Mouse (Mus musculus) myocyte (in vitro differentiated cells): Measurements from ENCODE around the gene Rnasel.
A peak's percentile ranks its signal among the peaks of the same experiment; 100 is the strongest.

ENCODE experiments used
- CEBPB ChIP-seq: IDR thresholded peaks from 2 replicates; pipeline ENCODE4 v1.6.1; 2011; ENCODE audit warnings: mild to moderate bottlenecking, moderate library complexity; ENCODE audit not compliant: poor library complexity, insufficient read depth, severe bottlenecking
- MAX ChIP-seq: IDR thresholded peaks from one replicate; pipeline ENCODE4 v1.6.1; 2011; ENCODE audit warnings: low read depth, mild to moderate bottlenecking, control low read depth
- MYOD1 ChIP-seq, 3 experiments: IDR thresholded peaks; one replicate each; pipeline ENCODE4 v1.6.1; 2011; ENCODE audit warnings: control low read depth in 2 of 3, low read depth in 2 of 3, mild to moderate bottlenecking in 2 of 3, moderate library complexity in 1 of 3; ENCODE audit not compliant: insufficient read length in 2 of 3, control insufficient read depth in 1 of 3
- MYOG ChIP-seq, 3 experiments: IDR thresholded peaks; one replicate each; pipeline ENCODE4 v1.6.1; 2011; ENCODE audit warnings: control low read depth in 2 of 3, low read depth in 2 of 3, mild to moderate bottlenecking in 2 of 3; ENCODE audit not compliant: insufficient read length in 2 of 3, control insufficient read depth in 1 of 3, insufficient read depth in 1 of 3
- POLR2A ChIP-seq: IDR thresholded peaks from one replicate; pipeline ENCODE4 v1.6.1; 2011; ENCODE audit warnings: low read depth, mild to moderate bottlenecking, control low read depth, moderate library complexity; ENCODE audit not compliant: insufficient read length
- POLR2AphosphoS2 ChIP-seq: IDR thresholded peaks from one replicate; pipeline ENCODE4 v1.6.1; 2011; ENCODE audit warnings: low read depth, control low read depth; ENCODE audit not compliant: insufficient read length
- REST ChIP-seq: IDR thresholded peaks from one replicate; pipeline ENCODE4 v1.6.1; 2011; ENCODE audit warnings: mild to moderate bottlenecking, control low read depth, moderate library complexity; ENCODE audit not compliant: insufficient read depth, insufficient read length
- TCF12 ChIP-seq: IDR thresholded peaks from one replicate; pipeline ENCODE4 v1.6.1; 2011; ENCODE audit warnings: mild to moderate bottlenecking, control low read depth; ENCODE audit not compliant: poor library complexity, insufficient read depth, severe bottlenecking
- TCF3 ChIP-seq: IDR thresholded peaks from one replicate; pipeline ENCODE4 v1.6.1; 2011; ENCODE audit warnings: low read depth, control low read depth; ENCODE audit not compliant: insufficient read length
- USF1 ChIP-seq: IDR thresholded peaks from one replicate; pipeline ENCODE4 v1.6.1; 2011; ENCODE audit warnings: low read depth, mild to moderate bottlenecking, control low read depth, moderate library complexity

DNA sequence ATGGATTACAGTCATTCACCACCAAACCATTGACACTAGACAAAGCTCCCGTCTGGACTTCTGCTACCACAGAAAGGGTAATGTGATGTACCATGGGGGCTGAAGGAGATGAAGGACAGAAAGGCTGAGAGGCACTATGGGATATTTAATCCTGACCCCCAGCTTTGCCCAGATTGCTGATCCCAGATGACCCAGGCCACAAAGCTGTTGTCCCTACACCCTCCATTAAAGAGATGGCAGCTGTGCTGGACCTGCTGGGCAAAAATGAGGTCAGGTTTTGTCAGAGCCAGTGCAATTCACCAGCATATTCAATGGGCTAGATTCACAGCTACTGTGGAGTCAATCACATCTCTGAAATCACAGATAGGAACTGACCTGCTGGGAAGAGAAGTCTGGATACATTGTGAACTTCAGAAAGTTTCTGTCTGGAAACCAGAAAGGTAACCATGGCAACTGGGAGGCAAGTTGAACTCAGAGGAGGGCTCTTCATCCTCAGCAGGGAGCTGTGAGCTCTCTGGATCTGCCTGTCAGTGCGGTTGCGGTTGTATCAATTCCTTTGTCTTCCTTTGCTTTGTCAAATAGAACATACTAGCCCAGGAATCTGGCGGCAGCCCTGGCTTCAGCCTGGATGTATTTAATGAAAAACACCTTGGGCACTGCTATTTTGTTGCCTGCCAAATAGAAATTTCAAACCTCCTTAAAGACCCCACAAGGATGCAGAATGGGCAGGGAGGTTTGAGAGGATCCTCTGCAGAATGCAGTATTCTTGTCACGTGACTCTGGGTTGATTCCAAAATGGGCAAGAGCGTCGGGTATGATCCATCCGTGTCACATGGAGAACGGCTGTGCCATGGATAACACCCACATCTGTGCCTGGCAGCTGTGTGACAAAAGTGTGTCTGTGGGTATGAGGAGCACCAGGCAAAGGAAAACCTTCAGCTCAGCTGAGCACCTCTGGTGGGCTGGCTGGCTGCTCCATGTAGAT, 11.8 kb upstream of the Rnasel start:
- TF ChIP-seq POLR2A (no peak), MAX (no peak), CEBPB (no peak), USF1 (no peak), POLR2AphosphoS2 (no peak), TCF3 (no peak), MYOD1 (IDR thresholded peaks at IDR 0.05; ENCODE audit: control insufficient read depth in 1 of 3, insufficient read length in 2 of 3, low read depth in 2 of 3) (no peak), TCF12 (no peak), REST (no peak), MYOG (IDR thresholded peaks at IDR 0.05; ENCODE audit: control insufficient read depth in 1 of 3, insufficient read depth in 1 of 3, insufficient read length in 2 of 3, low read depth in 2 of 3) (peak in 1 of 3 experiments; percentile 16)
